Mouse (Mus musculus): ENCODE measurements around the gene Gm17657. TPM values are rescaled to one million over a fixed set of nuclear protein-coding genes. Genes with fewer than 3 reads are reported as not detected.

The Gm17657 gene
- polyA plus RNA-seq, 1 experiment from 2014 or later: not detected

Small RNA genes lying within 50 kb of the gene (microRNA-seq; reads per million reads assigned to microRNA genes)
- gene Mir7667: not detected

Other genes with a start within 250 kb of the Gm17657 start
- 0.34 and 0.35 TPM in 2 replicates for gene Pi16, start 232.0 kb downstream of the Gm17657 start, polyA plus RNA-seq (2016; fragmentation: Nextera tagmentation; extraction: Ambion mirVana)
- 234 and 286 TPM in 2 replicates for gene Mtch1, start 201.7 kb downstream of the Gm17657 start, polyA plus RNA-seq (2016; fragmentation: Nextera tagmentation; extraction: Ambion mirVana)
- gene Fgd2, start 188.7 kb downstream of the Gm17657 start, polyA plus RNA-seq (2016; fragmentation: Nextera tagmentation; extraction: Ambion mirVana): 6.4 and 6.7 TPM in 2 replicates
- gene Pim1, start 58.9 kb downstream of the Gm17657 start, polyA plus RNA-seq (2016; fragmentation: Nextera tagmentation; extraction: Ambion mirVana): 27.4 and 31.0 TPM in 2 replicates
- 20.9 and 22.4 TPM in 2 replicates for gene Tbc1d22b, start 147 bp upstream of the Gm17657 start, polyA plus RNA-seq (2016; fragmentation: Nextera tagmentation; extraction: Ambion mirVana)
- gene Tmem217, start 2.7 kb upstream of the Gm17657 start, polyA plus RNA-seq (2016; fragmentation: Nextera tagmentation; extraction: Ambion mirVana): 0.90 and 0.97 TPM in 2 replicates
- 108 and 127 TPM in 2 replicates for gene Rnf8, start 65.2 kb upstream of the Gm17657 start, polyA plus RNA-seq (2016; fragmentation: Nextera tagmentation; extraction: Ambion mirVana)
- gene Gm28043, start 65.2 kb upstream of the Gm17657 start, polyA plus RNA-seq (2016; fragmentation: Nextera tagmentation; extraction: Ambion mirVana): 2.5 and 2.8 TPM in 2 replicates
- gene Cmtr1, start 111.0 kb upstream of the Gm17657 start, polyA plus RNA-seq (2016; fragmentation: Nextera tagmentation; extraction: Ambion mirVana): 124 and 134 TPM in 2 replicates
- gene Ccdc167, start 167.4 kb upstream of the Gm17657 start, polyA plus RNA-seq (2016; fragmentation: Nextera tagmentation; extraction: Ambion mirVana): 16.2 and 21.4 TPM in 2 replicates

Measured in limb, embryonic 10.5 days (tissue).